Mouse (Mus musculus): ENCODE data around the gene 2410015M20Rik. TPM values are rescaled to one million over a fixed set of nuclear protein-coding genes. Genes with fewer than 3 reads are reported as not detected.
"Not testable (repeated sequence)": the region's sequence is repeated elsewhere in the genome, so short reads cannot be mapped to it uniquely, and the experiment has no call there.

The 2410015M20Rik gene
- total RNA-seq, 2 experiments from 2014 or later: 137 to 175 TPM

- not testable (repeated sequence) for DNase-seq (ENCODE audit: low spot score in 2 of 2)
These were observed 4.3 kb upstream of the 2410015M20Rik start for GRCm38 (mm10) chr17:56613893-56614292.

DNA sequence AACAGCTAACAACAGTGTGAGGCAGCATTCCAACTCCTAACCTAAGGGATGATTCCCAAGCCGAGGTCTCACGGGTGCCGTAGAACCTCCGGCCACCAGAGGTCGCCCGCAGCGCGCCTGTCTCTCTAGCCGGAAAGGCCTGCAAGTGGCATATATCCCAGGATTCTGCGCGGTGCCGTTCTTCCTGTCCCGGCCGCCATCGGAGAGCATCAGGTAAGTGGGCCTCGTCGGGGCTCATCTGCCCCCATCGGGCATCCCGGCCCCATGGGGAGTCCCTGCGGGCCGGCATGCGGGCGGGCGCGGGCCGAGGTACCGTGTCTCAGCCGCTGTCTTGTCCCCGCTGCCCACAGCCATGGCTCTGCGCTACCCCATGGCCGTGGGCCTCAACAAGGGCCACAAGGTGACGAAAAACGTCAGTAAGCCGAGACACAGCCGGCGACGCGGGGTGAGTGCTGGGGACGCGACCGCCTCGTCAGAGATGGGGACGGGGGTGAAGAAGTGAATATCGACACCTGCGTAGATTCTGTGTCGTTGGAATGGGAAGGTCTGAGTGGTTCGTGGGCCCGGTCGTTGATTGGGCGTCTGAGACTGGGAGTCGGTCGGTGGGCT, 3.8 kb upstream of the 2410015M20Rik start, which contains the start of gene Rpl36:
Gene Rpl36 (plus strand): TSS at position 181 of the 609 bp plus-strand sequence.
- DNase-seq (ENCODE audit: low spot score in 2 of 2): peak; percentile 98

DNA sequence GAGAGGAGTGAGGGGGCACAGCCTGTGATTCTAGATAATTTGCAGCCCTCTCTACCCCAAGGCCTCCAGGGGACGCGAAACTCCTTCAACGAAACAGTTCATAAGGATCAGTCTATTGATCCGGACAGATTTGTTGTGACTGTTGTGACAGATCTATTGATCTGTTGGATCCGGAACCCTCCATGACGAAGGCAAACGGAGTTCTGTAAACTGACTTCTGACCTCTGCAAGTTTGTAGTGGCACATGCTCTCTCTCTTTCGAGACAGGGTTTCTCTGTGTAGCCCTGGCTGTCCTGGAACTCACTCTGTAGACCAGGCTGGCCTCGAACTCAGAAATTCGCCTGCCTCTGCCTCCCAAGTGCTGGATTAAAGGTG, 3.0 kb upstream of the 2410015M20Rik start:
- DNase-seq (ENCODE audit: low spot score in 2 of 2): not testable (repeated sequence)

- no peak for DNase-seq (ENCODE audit: low spot score in 2 of 2)
These were observed 2.4 kb upstream of the 2410015M20Rik start for GRCm38 (mm10) chr17:56611861-56612564.

- DNase-seq (ENCODE audit: low spot score in 2 of 2): no peak
These were observed 1.8 kb upstream of the 2410015M20Rik start for GRCm38 (mm10) chr17:56611323-56611722.

- DNase-seq (ENCODE audit: low spot score in 2 of 2): no peak
These were observed 872 bp downstream of the 2410015M20Rik start for GRCm38 (mm10) chr17:56608699-56609098.

DNA sequence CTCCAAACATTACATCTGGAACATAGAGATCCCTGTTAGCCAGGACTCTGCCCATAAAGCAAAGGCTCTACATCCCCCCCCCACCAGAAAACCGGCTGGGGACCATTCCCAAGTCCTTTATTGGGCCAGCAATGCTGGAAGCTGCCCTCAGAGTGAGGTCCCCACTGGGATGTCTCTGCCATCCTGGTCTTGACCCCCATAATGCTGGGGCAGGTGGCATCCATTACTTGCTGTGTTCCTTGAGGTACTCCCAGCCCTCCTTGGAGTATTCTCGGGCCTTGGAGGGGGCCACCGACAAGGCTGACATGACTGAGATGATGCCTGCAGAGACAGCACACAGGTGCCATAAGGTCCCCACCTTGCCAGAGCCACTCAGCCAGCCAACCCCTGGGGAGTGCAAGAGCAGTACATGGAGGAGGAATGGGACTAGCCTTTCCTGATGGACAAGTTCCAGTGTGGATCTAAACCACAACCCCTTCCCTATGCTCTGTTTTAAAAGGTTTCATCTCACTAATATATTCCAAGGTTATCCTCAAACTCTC, 2.0 kb downstream of the 2410015M20Rik start:
- no peak for DNase-seq (ENCODE audit: low spot score in 2 of 2)

- DNase-seq (ENCODE audit: low spot score in 2 of 2): no peak
These were observed 4.1 kb downstream of the 2410015M20Rik start for GRCm38 (mm10) chr17:56605431-56605830.

DNA sequence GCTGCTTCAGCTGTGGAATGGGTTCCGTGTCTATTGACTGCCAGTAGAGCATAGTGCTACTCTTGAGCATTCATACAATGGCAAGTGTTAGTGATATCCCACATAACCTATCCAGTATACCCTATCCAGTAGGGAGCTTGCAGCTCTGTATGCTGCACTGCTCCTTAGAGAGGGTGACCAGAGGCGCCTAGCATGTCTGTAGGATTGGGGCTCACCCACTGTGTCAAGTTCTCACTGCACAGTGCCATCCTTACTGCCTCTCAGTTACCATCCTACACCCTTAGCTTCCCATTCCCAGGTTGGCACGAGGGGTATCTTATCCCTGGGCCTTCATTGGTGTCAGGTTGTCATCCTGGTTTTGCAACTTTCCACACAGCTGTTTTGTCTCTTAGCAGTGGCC, 5.1 kb downstream of the 2410015M20Rik start:
- DNase-seq (ENCODE audit: low spot score in 2 of 2): no peak

DNA sequence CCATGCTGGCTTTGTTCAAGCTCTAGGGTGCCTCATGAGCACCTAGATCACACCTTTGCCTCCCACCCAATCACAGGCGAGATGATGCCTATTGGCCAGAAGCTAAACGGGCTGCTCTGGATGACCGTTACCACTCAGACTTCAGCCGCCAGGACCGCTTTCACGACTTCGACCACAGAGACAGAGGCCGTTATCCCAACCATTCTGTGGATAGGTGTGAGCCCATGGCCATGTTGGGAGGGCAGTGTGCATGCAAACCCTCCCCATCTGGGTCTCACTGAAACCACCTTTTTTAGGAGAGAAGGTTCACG, 5.5 kb downstream of the 2410015M20Rik start:
- DNase-seq (ENCODE audit: low spot score in 2 of 2): no peak

DNA sequence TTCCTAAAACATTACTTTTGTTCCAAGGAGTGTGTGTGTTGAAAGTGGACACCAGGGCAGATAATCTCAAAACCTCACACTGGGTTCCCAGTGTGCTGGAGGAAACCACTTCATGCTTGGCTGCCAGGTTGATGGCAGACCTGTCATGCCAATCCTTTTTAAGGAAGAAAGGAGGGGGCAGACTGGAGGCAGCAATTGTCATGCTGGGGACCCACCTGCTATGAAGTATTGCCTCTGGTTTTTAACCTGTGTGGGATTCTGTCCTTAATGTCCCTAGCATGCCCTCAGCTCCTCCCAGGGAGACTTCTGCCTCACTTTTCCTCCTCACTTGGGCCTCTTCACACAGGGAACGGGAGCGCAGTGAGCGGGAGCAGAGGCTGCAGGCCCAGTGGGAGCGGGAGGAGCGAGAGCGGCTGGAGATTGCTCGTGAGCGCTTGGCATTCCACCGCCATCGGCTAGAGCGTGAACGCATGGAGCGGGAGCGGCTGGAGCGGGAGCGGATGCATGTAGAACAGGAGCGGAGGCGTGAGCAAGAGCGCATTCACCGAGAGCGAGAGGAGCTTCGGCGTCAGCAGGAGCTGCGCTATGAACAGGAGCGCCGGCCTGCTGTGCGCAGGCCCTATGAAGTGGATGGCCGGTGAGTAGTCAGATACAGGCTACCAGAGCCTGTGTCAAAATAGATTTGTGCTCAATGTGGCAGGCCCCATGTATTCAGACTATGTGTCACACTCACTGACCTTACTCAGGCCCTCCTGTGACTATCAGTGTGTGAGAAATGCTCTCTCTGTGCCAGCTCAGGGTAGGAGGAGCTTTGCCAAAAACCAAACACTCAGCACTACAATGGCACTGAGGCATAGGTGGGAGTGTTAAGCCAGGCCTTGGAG, 6.1 kb downstream of the 2410015M20Rik start:
- DNase-seq (ENCODE audit: low spot score in 2 of 2): no peak

GRCm38 (mm10) chr17:56593527-56594271, 15.9 kb downstream of the 2410015M20Rik start:
- no peak for DNase-seq (ENCODE audit: low spot score in 2 of 2)

GRCm38 (mm10) chr17:56592553-56592952, 17.0 kb downstream of the 2410015M20Rik start:
- DNase-seq (ENCODE audit: low spot score in 2 of 2): no peak

DNA sequence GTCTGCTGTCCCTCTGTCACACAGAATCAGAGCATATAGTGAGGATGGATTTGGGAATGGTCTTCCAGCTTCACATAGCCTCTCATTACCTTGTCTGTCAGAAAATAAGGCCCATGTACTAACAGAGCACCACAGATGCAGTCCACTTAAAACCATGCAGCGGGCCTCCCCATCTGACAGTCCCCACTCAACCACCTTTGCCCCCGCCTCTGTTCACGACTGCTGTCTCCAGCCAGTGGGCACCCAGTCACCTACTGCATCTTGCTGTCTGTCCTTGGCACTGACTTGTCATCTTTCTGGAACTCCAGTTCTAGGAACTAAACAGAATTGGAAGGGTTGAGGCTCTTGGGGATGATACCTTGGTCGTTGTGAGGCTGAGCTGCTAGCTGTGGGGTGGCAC, 20.6 kb downstream of the 2410015M20Rik start:
- DNase-seq (ENCODE audit: low spot score in 2 of 2): no peak

- DNase-seq (ENCODE audit: low spot score in 2 of 2): no peak
These were observed 21.8 kb downstream of the 2410015M20Rik start for GRCm38 (mm10) chr17:56587773-56588172.

DNA sequence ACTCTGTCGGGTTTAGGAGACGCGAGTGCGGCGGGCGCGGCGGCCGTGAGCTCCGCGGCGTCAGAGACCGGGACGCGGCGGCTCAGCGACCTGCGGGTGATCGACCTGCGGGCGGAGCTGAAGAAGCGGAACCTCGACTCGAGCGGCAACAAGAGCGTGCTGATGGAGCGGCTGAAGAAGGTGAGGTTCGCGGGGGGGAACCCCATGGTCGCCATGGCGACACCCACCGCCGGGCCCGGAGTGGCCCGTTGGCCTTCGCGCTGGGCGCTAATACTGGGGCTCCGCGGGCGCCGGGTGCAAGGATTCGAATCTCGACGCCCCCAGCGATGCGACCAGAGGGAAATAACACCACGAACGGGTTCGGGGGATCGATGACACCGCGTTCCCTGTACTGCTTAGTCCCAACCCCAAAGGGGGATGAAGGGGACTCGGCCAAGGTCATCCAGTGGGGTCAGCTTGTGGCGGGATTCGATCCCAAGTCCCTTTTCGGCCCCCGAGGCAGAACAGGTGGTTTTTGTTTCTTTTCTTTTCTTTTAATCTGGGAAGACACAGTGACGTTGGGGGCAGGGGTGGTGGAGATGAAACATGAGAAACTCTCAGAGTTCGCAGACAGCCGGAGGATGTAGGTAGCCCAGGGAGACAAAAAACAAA, 24.3 kb downstream of the 2410015M20Rik start:
- peak; percentile 61 to 69 for DNase-seq (ENCODE audit: low spot score in 2 of 2)

GRCm38 (mm10) chr17:56584257-56585130, 25.1 kb downstream of the 2410015M20Rik start, which contains the start of the genes Safb2 and Safb:
TSS of gene Safb2 (minus strand) at chr17:56584585.
TSS of gene Safb (plus strand) at chr17:56584825.
- DNase-seq (ENCODE audit: low spot score in 2 of 2): peak; percentile 99 to 100

DNA sequence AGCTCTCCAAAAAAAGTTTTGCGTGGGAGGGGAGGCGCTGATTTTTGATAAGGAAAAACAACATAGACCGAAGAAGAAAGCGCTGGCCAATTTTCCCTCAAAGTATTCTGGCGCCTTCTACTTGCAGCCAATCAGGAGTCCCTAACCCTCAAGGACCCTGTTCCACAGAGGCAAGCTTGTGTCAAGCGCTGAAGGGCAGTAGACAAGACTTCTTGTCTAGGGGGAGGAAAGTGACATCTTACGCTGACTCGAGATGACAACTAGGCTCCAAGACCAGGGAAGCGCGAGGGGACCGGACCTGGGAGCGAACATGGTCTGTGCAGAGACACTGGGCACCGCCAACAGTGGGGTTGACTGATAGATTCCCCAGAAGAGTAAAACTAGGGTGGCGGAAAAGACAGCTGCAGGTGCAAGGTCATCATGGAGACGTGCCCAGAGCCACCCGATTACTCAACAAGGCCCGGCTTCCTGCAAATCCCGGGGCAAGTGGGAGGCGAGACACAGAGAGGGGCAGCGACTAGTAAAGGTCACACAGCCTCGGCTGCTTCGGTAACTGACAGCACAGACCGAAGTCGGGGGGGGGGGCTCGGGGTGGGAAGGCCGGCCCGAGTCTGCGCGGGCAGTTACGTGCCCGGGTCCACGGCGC, 25.8 kb downstream of the 2410015M20Rik start:
- DNase-seq (ENCODE audit: low spot score in 2 of 2): peak; percentile 46 to 56

GRCm38 (mm10) chr17:56583071-56583470, 26.5 kb downstream of the 2410015M20Rik start:
- DNase-seq (ENCODE audit: low spot score in 2 of 2): no peak
